Mouse (Mus musculus) midbrain, embryonic 13.5 days (tissue): ENCODE results near the gene Paqr6. TPM values are rescaled to one million over a fixed set of nuclear protein-coding genes. Genes with fewer than 3 reads are reported as not detected.
A peak's percentile ranks its signal among the peaks of the same experiment; 100 is the strongest.

Experiments
- ATAC-seq: fragments of 200-750 bp; cut with Nextera tagmentation; 2 replicates; pipeline ENCODE4 v1.8.0; 2017; ENCODE audit warnings: mild to moderate bottlenecking, moderate TSS enrichment, moderate library complexity
- H3K27ac ChIP-seq: fragments of 300-500 bp; sonication (generic); 2 replicates; pipeline ENCODE4 v1.5.1; 2015; ENCODE audit warnings: inconsistent platforms, mild to moderate bottlenecking, moderate library complexity
- H3K27me3 ChIP-seq: fragments of 300-500 bp; sonication (generic); 2 replicates; pipeline ENCODE4 v1.6.1; 2015; ENCODE audit warnings: mild to moderate bottlenecking, inconsistent platforms
- H3K36me3 ChIP-seq: fragments of 300-500 bp; sonication (generic); 2 replicates; pipeline ENCODE4 v1.6.1; 2015; ENCODE audit warnings: mild to moderate bottlenecking, inconsistent platforms
- H3K4me1 ChIP-seq: fragments of 300-500 bp; sonication (generic); replicated peaks from 2 replicates; pipeline ENCODE4 v1.6.1; 2015; ENCODE audit warnings: inconsistent platforms
- H3K4me2 ChIP-seq: fragments of 300-500 bp; sonication (generic); replicated peaks from 2 replicates; pipeline ENCODE4 v1.6.1; 2015; ENCODE audit warnings: moderate library complexity, mild to moderate bottlenecking, inconsistent platforms
- H3K4me3 ChIP-seq: fragments of 300-500 bp; sonication (generic); replicated peaks from 2 replicates; pipeline ENCODE4 v1.5.1; 2015; ENCODE audit warnings: mild to moderate bottlenecking, inconsistent platforms
- H3K9ac ChIP-seq: fragments of 300-500 bp; sonication (generic); replicated peaks from 2 replicates; pipeline ENCODE4 v1.6.1; 2015; ENCODE audit warnings: mild to moderate bottlenecking, inconsistent platforms
- H3K9me3 ChIP-seq: fragments of 300-500 bp; sonication (generic); 2 replicates; pipeline ENCODE4 v1.6.1; 2016; ENCODE audit warnings: mild to moderate bottlenecking, inconsistent platforms
- WGBS: fragments of 180-500 bp; shearing (Covaris S2); methylation state at CpG from one replicate; pipeline ENCODE4 v1.1.7; 2015; 5-methylcytosine and 5-hydroxymethylcytosine counted together
- polyA plus RNA-seq: library from polyadenylated mRNA; unstranded; fragments of >200 nt; fragmentation: Nextera tagmentation; extraction: Ambion mirVana; gene quantifications from 2 replicates; pipeline ENCODE4 v1.2.1, GENCODE M21; 2015

Paqr6 gene
- polyA plus RNA-seq = 0.77 and 1.0 TPM in 2 replicates

DNA sequence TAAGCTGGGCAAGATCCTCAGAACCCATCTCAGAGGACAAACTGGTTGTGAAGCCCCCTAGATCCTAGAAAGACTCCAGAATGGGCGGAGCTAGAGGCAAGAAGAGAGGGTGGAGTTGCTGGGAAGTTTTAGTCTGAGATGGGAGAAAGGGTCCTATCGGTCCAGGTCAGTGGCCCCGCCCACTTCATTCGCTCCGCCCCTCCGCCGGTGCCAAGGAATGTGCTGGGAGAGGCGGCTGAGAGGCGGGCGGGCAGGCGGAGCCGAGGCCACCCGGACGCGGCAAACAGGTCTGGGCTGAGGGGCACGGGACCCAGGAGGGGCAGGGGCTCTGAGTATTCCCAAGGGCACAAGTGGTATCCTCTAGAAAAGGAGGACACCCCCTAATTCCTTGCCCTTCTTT is at the start of gene Paqr6:
Gene Paqr6, plus strand, starts transcription at position 248 of the 400 bp plus-strand sequence.
- no peak for ATAC-seq
- Histone ChIP-seq H3K27me3 (peaks cover 26% of the 10 kb centered on the region), H3K27ac (no peak within 1 kb of the TSS), H3K36me3 (peaks cover 42% of the 10 kb centered on the region), H3K9ac (no peak within 1 kb of the TSS), H3K4me1 (0 out of 2 replicates have a peak, but pooled peaks cover 9% of the 10 kb centered on the region), H3K9me3 (no peaks in the 10 kb centered on the region), H3K4me2 (0 out of 2 replicates have a peak within 1 kb of the TSS, but pooled peaks have one; percentile 5), H3K4me3 (no peak within 1 kb of the TSS)
- 5% methylated on average over 16 of the region's 16 CpGs for WGBS

DNA sequence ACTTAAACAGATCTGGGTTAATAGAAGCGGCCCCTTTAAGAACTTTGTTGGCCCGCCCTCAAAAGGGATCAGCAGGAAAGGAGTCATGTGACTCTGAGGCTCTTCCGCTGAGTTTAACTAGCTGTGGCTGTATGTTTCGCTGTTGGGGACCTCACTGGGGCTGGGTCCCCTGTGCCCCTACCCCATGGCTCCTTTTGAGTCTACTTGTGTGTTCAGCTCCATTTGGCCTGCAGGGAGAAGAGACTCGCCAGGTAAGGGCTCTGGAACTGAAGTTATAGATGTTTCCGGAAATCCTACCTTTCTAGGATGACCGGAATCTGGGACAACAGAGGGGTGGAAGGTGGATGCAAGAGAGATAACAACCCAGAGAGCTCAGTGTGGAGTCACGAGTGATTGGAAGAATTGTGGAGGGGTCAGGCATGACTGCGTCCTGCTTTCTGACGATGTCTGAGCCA is 39.4 kb upstream of the Paqr6 start, which contains the start of gene Glmp:
Gene Glmp, plus strand, starts transcription at position 73 of the 455 bp plus-strand sequence.
- H3K9ac ChIP-seq = peak within 1 kb of the TSS; percentile 78
- 4% methylated on average over 10 of the region's 10 CpGs for WGBS
- H3K27ac ChIP-seq = no peak within 1 kb of the TSS
- H3K9me3 ChIP-seq = no peaks in the 10 kb centered on the region
- peak within 1 kb of the TSS; percentile 75 for H3K4me3 ChIP-seq
- peaks cover 57% of the 10 kb centered on the region for H3K36me3 ChIP-seq
- no peaks in the 10 kb centered on the region for H3K27me3 ChIP-seq
- ATAC-seq = peak; percentile 90
- H3K4me2 ChIP-seq = peak within 1 kb of the TSS; percentile 67
- peaks cover 18% of the 10 kb centered on the region for H3K4me1 ChIP-seq

DNA sequence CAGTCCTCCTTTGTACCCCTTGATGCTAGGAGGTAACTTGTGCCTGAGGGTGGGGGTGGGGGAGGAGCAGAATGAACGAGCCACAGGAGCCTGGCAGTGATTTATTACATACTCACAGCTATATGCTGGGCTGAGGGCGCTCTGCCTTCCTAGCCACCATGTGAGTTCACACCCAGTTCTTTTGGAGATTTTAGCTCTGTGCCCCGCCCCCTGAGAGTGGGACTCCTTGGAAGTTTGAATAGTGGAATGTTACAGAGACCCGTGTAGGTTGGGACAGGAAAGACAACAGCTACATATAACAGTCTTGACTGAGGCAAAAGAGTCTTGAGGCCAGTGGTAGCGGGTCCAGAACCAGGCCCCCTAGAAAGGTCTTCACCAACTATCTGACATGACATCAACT is 35.4 kb upstream of the Paqr6 start:
- peaks cover 23% of the 10 kb centered on the region for H3K36me3 ChIP-seq
- H3K4me3 ChIP-seq = no peak overlapping the region
- no peak overlapping the region for H3K27ac ChIP-seq
- no peak for ATAC-seq
- H3K9ac ChIP-seq = no peak overlapping the region
- H3K4me1 ChIP-seq = peaks cover 18% of the 10 kb centered on the region
- 85% methylated on average over 5 of the region's 5 CpGs for WGBS
- H3K27me3 ChIP-seq = no peaks in the 10 kb centered on the region
- H3K4me2 ChIP-seq = no peak overlapping the region
- H3K9me3 ChIP-seq = no peaks in the 10 kb centered on the region

DNA sequence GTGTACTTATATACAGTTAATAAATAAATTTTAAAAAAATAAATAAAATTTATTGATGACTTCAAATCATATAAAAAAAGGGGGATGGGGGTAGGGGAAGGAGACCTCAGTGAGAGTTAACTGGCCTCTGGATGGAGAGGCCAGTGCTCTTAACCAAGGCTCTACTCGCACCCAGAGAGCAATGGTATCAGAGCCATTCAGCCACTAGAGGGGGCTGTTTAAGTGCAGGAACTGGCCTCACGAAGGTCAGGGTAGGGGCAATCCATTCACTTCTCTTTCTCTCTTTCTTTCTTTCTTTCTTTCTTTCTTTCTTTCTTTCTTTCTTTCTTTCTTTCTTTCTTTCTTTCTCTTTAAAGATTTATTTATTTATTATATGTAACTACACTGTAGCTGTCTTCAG is 33.1 kb upstream of the Paqr6 start:
- H3K27ac ChIP-seq = no peak overlapping the region
- no peak overlapping the region for H3K9ac ChIP-seq
- WGBS = 35% methylated on average over 2 of the region's 2 CpGs
- peaks cover 8% of the 10 kb centered on the region for H3K4me1 ChIP-seq
- ATAC-seq = no peak
- no peak overlapping the region for H3K4me3 ChIP-seq
- H3K9me3 ChIP-seq = no peaks in the 10 kb centered on the region
- H3K36me3 ChIP-seq = peaks cover 23% of the 10 kb centered on the region
- no peak overlapping the region for H3K4me2 ChIP-seq
- no peaks in the 10 kb centered on the region for H3K27me3 ChIP-seq

DNA sequence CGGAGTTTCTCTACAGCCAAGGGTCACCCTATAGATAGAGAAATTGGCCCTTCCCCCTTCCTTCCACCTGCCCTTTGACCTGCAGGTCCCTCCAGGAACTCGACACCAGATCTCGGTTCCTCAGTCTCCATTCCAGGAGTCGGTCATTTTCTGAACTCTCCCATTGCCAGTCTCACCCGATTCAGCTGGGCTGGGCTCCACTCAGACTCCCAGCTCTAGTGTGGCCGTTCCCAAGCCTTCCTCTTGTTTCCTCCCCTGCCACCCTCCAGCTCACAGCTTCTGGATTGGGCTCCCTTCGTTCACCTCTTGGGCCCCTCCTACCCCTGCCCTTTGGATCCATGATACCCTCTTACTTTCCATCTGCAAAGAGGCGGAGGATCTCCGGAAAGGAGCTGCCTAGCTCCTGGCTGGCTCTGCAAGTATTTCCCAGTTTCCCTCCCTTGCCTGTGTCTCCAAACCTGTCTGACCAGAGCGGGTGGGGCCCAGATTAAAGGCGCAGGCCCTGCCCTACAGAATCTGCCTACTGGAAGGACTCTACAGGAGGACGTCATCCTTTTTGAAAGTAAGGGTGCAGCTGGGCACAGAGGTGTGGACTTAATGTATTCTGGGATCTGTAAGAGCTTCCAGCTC is 30.2 kb upstream of the Paqr6 start:
- Histone ChIP-seq H3K27me3 (no peaks in the 10 kb centered on the region), H3K36me3 (peaks cover 8% of the 10 kb centered on the region), H3K4me2 (no peak overlapping the region), H3K9ac (no peak overlapping the region), H3K27ac (no peak overlapping the region), H3K4me3 (no peak overlapping the region), H3K4me1 (peaks cover 30% of the 10 kb centered on the region), H3K9me3 (no peaks in the 10 kb centered on the region)
- ATAC-seq = no peak
- WGBS = 63% methylated on average over 12 of the region's 12 CpGs

DNA sequence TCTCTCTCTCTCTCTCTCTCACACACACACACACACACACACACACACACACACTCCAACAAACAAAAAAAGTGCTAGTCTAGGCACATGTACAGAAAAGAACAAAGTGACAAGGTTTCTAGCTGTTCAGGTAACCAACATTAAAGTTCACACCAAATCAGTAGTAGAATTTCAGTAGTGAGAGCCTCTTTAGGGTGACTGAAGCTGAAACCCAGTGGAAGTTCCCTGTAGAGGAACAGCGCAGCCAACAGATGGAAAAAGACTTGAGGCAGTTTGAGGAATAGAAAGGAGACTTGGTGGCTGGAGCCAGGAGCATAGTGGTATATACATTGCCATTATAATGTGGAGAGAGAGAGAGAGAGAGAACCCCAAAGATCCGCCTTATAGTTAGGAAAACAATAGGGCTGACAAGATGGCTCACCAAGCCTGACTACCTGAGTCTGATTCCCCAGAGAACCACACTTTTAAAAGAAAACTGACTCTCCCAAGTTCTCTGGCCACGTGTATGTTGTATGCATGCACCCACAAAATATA is 29.4 kb upstream of the Paqr6 start:
- WGBS = 39% methylated on average over 3 of the region's 3 CpGs
- no peak for ATAC-seq

DNA sequence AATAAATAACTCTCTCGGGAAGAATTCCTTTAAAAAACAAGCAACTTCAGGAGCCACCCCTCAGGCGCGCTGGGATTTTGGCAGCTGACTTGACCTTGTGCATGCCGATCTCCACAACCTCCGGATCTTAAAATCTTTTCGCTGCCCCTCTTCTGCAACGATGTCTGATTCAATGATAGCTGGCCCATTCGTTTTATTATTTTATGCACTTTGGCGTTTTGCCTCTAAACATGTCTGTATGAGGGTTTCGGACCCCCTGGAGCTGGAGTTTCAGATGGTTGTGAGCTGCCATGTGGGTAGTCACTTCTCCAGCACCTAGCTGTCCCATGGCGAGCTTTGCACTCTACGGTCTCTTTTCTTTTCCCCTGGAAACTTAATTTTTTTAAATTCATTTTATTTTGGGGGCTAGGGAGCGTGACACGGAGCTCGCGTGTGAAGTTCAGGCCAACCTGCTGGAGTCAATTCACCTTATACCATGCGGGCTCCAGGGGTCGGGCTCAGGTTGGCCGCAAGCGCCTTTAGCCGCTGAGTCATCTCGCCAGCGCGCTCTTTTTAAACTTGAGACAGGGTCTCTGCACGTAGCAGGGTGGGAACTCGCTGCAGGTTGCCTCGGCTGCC is 28.8 kb upstream of the Paqr6 start:
- peak overlapping the region; percentile 90 for H3K9ac ChIP-seq
- H3K4me3 ChIP-seq = peak overlapping the region; percentile 73
- peak overlapping the region; percentile 73 for H3K4me2 ChIP-seq
- 1% methylated on average over 27 of the region's 27 CpGs for WGBS
- H3K9me3 ChIP-seq = no peaks in the 10 kb centered on the region
- H3K4me1 ChIP-seq = peaks cover 30% of the 10 kb centered on the region
- H3K36me3 ChIP-seq = no peaks in the 10 kb centered on the region
- no peaks in the 10 kb centered on the region for H3K27me3 ChIP-seq
- peak; percentile 69 for ATAC-seq
- H3K27ac ChIP-seq = peak overlapping the region; percentile 94

More for the DNA sequence above, 29.4 kb upstream of the Paqr6 start:
- peak overlapping the region; percentile 90 for H3K9ac ChIP-seq
- H3K4me2 ChIP-seq = peak overlapping the region; percentile 73
- H3K27ac ChIP-seq = no peak overlapping the region
- peak overlapping the region; percentile 73 for H3K4me3 ChIP-seq
- H3K4me1 ChIP-seq = peaks cover 30% of the 10 kb centered on the region
- no peaks in the 10 kb centered on the region for H3K27me3 ChIP-seq
- H3K9me3 ChIP-seq = no peaks in the 10 kb centered on the region
- H3K36me3 ChIP-seq = no peaks in the 10 kb centered on the region

DNA sequence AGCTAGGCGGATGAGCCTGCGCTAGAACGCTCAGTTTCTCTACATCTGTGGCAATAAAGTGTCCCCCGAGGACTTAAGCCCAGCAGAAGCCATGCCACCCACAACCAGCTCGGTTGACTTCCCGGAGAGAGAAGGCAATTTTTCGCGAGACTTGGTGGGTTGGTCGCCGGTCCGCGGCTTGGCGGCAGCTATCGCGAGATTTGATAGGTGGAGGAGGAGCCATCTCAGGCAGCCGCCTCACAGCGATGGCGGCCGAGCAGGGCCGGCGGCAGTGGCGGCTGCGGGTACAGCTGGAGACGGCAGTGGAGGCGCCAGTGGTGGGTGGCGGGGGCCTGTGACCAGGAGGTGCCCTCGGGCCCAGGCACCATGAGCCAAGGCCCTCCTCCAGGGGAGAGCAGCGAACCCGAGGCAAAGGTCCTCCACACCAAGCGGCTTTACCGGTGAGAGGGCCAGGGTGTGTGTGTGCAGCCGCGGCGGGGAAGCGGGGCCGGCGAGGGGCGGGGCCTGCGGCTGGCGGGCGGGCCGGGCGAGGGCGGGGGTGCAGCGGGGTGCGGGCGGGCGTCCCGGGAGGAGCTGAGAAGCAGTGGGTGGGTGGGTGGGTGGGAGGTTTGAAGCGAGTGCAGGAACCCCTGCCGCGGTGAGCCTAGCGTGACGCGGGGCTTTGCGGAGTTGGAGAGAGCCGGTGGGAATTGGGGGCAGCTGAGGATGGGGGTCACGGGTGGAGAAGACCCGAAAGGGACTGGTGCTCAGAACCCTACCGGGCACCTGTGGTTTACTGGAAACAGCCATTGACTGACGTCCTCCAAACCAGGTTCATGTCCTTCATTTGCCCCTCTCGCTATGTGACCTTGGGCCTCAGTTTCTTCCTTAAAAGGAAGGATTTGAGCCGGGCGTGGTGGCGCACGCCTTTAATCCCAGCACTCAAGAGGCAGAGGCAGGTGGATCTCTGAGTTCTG is 28.0 kb upstream of the Paqr6 start, which contains the start of the genes Tmem79 and Smg5:
Gene Tmem79, minus strand, starts transcription at position 91 of the 956 bp plus-strand sequence.
Gene Smg5, plus strand, starts transcription at position 203 of the 956 bp plus-strand sequence.
- ATAC-seq = peak; percentile 95
- no peaks in the 10 kb centered on the region for H3K27me3 ChIP-seq
- peaks cover 30% of the 10 kb centered on the region for H3K4me1 ChIP-seq
- WGBS = 1% methylated on average over 51 of the region's 66 CpGs
- H3K4me3 ChIP-seq = peak within 1 kb of the TSS; percentile 73
- peak within 1 kb of the TSS; percentile 94 for H3K27ac ChIP-seq
- no peaks in the 10 kb centered on the region for H3K9me3 ChIP-seq
- H3K4me2 ChIP-seq = peak within 1 kb of the TSS; percentile 73
- H3K9ac ChIP-seq = peak within 1 kb of the TSS; percentile 90
- H3K36me3 ChIP-seq = no peaks in the 10 kb centered on the region

DNA sequence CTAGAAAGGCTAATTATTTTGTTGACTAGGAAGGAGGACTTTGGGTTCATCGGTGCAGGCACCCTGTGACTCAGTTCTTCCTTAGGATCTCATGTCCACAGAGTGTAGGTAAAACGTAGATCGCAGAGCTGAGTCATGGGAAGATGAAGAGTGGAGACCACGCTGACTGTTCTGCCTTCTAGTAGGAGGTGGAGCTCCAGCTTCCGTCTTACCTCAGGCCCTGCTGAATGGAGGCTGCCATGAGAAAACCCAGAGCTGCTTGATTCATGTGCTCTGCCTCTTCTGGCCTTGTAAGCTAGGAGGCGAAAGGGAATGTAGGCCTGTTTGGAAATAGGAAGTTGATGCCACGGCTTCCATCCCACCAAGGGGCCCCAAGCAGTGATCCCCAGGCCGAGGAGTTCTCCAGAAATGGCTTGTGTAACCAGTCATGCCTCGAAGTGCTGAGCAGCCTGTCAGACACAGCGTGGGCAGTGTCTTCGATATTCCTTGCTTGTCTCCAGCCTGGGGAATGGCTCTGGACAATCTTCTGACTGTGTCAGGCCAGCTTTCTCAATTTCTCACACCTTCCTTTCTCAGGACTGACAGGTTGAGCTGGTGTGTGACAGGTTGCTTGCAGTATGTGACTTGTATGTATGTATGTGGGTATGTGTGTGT is 26.9 kb upstream of the Paqr6 start:
- Histone ChIP-seq H3K9me3 (no peaks in the 10 kb centered on the region), H3K4me2 (peak overlapping the region; percentile 73)

DNA sequence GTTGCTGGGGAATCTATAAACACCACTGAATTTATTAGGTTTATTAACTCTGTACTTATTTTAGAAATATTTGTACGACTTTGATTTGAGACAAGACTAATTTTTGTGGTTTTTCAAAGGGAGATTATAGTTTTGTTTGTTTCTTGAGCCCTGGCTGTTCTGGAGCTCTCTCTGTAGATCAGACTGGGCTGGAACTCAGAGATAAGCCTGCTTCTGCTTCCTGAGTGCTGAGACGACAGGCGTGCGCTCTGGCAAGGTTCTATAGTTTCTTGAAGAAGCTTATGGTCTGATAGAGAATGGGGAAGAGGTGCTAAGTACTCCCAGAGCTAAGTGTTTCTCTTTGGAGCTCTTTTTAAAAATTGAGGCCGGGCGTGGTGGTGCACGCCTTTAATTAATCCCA is 26.1 kb upstream of the Paqr6 start:
- 96% methylated on average over 7 of the region's 7 CpGs for WGBS
- Histone ChIP-seq H3K9me3 (no peaks in the 10 kb centered on the region), H3K9ac (no peak overlapping the region), H3K27ac (no peak overlapping the region), H3K4me1 (peaks cover 30% of the 10 kb centered on the region), H3K4me3 (no peak overlapping the region), H3K36me3 (peaks cover 19% of the 10 kb centered on the region), H3K4me2 (no peak overlapping the region), H3K27me3 (no peaks in the 10 kb centered on the region)
- ATAC-seq = no peak

More for the DNA sequence above, 26.9 kb upstream of the Paqr6 start:
- no peaks in the 10 kb centered on the region for H3K27me3 ChIP-seq
- ATAC-seq = no peak
- H3K27ac ChIP-seq = 0 out of 2 replicates have a peak overlapping the region, but pooled peaks have one; percentile 30
- peak overlapping the region; percentile 53 for H3K9ac ChIP-seq
- peaks cover 11% of the 10 kb centered on the region for H3K36me3 ChIP-seq
- peak overlapping the region; percentile 73 for H3K4me3 ChIP-seq
- H3K4me1 ChIP-seq = peaks cover 30% of the 10 kb centered on the region
- WGBS = 88% methylated on average over 11 of the region's 11 CpGs

DNA sequence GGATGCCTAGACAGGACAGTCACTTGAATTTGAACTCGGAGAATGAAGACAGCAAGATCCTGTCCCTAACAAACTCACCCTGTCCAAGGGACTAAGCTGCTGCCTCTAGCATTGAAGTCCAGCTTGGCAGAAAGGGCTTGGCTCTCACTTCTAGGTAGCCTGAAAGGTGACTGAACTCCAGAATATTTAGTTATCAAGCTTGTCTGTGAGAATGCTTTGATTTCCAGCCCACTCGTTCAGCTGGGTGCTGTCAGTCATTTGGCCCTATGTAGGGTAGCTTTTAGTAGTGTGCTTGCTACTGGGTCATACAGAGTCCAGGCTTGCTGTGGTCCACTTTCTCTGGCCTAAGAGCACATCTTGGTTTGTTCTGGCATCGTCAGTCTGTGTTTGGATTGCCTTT is 25.4 kb upstream of the Paqr6 start:
- Histone ChIP-seq H3K27me3 (no peaks in the 10 kb centered on the region), H3K36me3 (peaks cover 26% of the 10 kb centered on the region), H3K4me1 (peaks cover 30% of the 10 kb centered on the region), H3K4me2 (no peak overlapping the region; the same call in 1 of the 2 replicates), H3K9ac (0 out of 2 replicates have a peak overlapping the region, but pooled peaks have one; percentile 11), H3K4me3 (no peak overlapping the region), H3K9me3 (no peaks in the 10 kb centered on the region), H3K27ac (no peak overlapping the region)
- no peak for ATAC-seq
- 85% methylated on average over 3 of the region's 3 CpGs for WGBS
